Mouse (Mus musculus) neural tube, embryonic 10.5 days (tissue): ENCODE data around the gene Tox2.

Source experiments
- DNase-seq: peaks from one replicate; pipeline ENCODE4 v3.0.0-alpha.2; 2017; ENCODE audit warnings: low spot score; ENCODE audit errors: extremely low spot score

The Tox2 gene

DNA sequence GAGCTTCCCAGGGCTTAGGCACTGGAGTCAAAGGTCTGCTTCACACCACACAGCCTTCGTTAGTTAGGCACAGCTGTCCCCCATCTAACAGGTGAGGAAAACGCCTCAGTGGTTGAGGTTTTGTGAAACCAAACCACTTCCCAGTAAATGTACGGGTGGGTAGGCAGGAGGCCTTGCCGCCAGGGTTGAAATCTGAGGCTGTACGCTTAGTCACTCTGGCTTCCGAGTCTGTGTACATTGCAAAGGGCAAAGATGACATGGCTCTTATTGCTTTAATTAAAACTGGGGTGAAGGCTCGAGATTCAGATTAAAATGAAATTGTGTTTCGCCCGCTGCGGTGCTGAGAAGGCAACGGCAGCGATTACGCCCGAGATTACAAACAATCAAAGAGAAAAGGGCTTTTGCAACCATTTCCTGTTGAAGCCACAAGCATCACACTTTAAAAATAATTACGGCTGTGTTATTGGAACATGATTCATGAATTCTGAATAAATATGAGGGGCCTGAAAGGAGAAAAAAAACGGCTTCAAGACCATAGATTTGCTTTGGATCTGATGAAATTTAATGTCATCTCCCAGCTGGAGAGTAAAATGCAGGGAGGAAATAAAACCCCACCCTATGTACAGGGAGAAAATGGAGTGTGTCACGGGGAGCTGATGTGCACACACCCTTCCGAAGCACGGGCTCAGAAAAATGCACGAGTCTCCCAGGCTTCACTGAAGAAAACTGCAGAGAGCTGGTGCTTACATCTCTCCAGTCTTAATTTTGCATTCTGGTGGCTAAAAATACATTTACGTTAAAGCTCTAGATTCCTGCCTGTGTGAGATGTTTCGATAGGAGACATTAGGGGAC lies 50.5 kb downstream of the Tox2 start:
- DNase-seq, result no peak

DNA sequence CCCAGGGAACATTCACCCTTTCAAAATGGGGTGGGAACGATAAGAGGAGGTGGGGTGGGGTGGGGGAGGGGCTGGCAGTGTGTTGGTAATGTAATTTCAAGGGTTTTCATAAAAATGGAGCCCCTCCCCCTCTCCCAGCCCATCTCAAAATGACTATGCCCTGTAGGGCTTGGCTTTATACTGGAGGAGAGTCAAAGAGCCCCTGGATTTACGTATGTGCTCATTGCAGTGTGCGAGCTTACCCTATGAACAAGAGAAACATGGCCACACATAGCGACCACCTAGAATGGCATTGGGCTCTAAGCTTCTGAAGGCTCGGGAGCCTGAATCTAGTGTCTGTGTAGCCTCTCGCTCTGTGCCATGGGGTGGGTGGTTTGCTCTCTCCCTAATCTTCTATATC lies 51.3 kb downstream of the Tox2 start:
- no peak for DNase-seq

DNA sequence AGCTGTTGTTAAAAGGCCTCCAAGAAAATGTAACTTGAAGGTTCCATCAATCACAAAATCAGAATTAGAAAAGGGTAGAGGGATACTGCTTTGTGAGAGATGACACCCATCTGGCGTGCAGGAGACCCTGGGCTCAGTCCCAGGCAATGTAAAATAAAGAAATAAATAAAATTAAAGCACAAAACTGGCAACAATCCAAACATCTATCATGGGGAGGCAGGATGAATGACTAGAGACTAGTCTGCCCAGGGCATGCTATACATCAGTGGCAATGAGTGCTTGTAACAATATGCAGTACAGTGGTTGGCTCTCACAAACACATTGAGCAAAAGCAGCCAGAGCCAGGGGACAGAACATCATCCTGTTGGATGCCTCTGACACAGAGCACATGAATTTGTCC lies 53.8 kb downstream of the Tox2 start:
- no peak for DNase-seq

DNA sequence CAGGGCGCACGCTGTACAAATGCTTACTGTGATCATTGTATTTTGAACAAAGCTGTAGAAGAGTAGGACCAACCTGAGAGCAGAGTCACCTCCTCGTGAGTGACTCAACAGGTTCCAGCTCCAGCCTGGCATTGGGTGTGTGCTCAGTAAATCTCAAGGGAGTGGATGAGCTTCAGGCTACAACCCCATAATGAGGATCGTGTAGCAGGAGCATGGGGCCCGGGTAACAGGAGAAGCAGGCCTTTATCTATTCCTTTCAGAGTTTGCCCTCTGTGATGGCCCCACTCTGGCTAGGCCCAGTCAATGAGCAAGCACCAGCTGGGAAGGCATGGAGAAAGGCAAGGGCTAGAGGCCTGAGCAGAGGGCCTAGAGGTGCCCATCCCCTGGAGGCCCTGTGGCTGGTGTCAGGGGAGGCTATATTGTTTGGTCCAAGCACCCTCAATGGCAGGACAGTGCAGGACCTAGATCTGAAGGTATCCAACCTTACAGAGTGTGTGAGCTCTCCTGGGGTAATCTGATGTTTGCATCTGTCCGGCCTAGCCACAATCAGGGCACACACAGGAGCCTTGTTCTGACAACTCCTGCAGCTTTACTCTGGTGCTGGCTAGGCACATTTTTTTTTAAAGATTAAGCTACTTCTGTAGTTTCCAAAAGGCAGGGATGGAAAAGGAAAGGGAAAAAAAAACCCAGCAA lies 58.6 kb downstream of the Tox2 start:
- DNase-seq, result no peak

DNA sequence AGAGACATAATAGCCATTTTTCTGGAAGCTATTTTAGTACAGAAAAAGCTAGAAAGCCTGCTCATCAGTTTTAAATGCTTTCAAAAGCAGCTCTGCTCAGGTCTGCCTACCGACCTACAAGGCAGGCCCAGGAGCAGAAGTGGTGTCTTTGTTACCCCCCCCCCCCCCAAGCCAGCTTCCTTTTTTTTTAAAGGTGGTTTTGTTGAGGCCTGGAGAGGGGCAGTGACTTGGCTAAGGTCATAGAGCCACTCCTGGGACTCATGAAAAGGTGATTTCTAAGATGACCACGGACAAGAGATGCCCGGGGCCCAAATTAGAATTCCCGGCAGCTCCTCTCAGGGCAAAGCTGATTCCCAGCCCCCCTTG lies 59.1 kb downstream of the Tox2 start:
- DNase-seq, result no peak

DNA sequence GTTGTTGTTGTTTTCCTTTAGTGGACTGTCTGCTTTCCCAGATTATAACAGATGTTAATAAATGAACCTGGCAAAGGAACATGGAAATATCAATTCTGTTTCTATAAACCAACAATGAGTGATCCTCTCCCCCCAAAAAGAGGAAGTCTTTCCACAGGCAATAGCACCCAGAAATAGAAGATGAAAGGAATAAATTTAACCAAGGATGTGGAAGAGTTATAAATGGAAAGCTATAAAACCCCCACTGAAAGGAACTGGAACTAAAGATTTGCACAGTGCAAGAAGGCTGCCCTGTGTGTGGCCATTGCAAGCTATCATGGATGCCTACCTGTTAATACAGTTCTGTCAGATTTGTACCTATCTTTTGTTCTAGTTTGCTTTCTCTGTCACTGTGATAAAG lies 64.2 kb downstream of the Tox2 start:
- DNase-seq, result no peak

DNA sequence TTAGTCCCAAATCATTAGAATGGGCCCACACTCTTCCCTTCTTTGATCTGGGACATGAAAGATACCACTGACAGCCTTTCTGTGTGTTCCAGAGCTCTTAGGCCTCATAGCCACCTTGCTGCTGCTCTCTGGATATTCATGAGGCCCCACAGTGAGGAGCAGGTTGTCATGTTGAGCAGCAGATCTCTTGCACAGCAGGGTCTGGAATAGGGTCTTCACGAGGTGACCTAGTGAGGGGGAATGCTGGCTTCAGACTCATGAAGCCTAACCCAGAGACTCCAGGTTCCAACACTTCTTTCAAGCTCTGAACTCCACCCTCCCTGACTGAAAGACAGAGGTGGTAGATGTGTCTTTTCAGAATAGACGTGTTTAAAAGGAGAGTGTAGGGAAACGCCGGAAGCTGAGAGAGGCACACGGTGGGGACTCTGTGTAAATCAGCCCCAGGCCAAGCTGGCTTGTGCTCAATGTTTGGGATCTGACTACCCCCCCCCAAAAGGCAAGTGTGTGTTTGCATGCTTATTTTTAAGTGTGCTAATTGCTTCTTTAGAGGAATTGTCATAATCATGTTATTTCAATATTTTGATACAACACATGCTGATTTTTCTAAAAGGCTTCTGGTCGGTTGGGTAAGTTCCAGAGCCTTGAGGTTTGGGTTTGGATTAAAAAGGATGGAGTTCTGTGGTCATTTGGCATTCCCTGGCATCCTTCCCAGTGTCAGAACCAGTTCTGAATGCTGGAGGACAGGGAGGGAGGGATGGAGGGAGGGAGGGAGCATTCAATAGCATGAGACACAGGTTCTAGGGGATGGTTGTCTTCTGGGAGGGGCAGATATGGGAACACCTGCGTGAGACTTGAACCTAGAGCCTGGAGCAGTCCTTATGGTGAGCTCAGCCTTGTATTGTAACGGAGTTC lies 68.9 kb downstream of the Tox2 start:
- no peak for DNase-seq

DNA sequence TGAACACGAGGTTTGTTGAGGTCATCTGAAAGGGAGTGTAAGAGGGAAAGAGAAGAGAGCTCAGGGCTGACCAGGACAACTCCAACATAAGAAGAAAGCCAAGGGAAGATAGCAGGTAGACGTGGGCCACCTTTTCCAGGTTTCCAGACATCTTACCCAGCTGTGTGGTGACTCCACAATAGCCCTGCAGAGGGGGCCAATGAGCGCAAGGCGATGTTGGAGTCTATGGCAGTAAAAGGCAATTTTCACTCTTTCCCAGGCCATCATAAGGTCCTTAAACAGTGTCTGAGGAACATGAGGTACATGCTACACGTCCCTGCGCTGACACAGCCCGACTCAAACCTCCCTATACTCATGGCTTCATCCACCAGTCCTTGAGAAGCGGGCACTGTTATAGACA lies 70.9 kb downstream of the Tox2 start:
- DNase-seq, result no peak

DNA sequence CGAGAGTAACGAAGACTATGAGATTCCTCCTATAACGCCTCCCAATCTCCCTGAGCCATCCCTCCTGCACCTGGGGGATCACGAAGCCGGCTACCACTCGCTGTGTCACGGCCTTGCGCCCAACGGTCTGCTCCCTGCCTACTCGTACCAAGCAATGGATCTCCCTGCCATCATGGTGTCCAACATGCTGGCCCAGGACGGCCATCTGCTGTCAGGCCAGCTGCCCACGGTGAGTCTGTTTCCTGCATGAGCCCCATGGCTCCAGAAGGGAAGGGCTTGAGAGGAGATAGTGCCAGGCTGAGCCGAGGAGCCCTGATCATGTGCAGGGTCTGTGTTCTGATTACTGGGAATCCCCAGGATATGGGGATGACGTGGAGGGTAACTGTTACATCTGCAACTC lies 73.1 kb downstream of the Tox2 start:
- no peak for DNase-seq

DNA sequence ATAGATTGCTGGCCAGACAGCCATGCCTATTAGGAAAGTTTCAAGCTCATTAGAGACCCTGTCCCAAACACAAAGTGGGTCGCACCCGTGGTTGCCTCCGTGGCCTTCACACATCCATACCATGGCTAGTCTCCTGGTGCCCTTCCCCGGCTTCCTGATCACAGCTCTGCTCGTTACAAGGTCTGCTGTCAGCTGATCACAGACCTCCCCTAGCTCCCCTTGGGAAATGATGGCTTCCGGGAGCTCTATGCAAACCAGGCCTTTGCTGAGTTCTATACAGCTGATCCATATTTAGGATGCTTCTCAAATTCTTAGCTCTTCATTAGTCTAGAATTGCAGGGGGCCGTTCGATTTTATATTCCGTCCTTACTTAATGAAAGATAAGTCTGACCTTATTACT lies 75.1 kb downstream of the Tox2 start:
- no peak for DNase-seq

DNA sequence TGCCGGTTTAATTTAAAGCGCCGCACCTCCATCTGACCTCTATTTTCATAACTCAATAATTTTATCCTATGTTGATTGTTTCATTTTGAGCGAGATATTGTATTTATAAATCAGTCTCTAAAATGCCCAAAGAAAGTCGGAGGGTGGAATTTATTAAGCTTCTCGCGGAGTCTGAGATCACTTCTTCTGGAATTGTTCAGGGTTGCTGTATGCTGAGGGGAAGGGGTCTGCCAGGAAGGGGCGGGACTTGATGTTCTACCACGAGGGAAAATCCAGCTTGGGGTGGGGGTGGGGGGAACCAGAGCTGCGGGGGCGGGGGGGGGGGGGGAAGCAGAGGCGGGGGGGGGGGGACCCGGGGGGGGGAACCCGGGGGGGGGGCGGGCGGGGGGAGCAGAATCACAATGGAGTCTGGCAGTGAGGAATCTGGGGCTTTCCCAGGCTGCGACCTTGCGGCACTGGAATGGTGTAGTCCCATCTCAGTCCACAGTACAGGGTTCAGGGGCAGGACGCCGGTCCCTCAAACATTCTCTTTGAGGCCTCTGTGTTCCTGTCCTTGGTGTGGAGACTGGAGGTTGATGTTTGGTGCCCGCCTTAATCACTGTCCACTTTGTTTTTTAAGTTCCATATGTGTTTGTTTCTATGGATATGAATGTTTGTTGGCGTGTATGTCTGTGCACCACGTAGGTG lies 77.9 kb downstream of the Tox2 start:
- no peak for DNase-seq

DNA sequence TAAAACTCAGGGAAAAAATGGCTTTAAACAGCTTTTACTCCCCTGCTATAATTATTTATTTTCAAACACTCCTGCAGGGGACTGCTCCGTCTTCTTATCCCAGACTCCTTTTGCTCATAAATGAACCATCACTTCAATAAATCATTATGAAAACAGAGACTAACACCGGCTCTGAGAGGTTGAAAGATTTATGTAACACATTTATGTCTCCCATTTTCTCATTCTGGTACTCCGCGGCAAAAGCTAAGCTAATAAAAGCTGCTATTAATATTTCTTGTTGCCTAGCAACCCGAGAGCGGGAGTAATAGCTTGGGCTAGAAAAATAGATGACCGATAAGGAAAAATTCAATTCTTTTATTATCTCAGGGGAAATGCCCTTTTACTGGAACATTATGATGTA lies 81.9 kb downstream of the Tox2 start:
- DNase-seq, result no peak

DNA sequence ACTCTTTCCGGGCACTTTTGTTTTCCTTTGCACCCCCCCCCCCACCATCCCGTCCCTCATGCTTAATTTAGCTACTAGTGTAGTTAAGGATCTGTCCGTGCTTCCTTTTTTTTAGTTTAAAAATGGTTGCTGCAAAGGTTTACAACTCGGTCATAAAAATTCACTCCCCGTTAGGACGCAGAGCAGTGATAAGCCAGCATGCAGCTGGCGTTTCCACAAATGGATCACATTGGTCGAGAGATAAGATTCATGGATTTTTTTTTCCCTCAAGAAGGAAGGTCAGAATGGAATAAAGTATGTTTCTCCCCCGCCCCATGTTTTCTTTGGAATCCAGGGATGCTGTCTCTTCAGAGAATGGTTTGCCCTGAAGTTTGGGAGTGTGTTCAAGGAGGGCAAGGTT lies 82.4 kb downstream of the Tox2 start:
- DNase-seq, result no peak

DNA sequence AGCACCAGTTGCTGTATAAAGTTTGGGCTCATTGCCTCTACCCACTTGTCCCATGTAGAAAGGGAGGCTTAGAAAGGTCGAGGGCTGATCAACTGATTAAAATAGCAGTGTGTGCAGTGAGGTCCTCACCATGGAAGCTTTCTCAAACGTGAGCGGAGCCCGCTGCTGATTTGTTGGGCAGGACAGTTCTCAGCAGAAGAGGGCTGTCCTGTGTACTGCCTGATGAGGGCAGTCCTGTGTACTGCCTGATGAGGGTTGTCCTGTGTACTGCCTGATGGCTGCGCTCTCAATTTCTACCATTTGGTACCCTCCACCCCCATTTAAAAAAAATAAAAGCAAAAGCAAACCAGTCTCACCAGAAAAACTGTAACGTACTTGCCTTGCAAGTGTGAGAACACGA lies 82.8 kb downstream of the Tox2 start:
- no peak for DNase-seq

DNA sequence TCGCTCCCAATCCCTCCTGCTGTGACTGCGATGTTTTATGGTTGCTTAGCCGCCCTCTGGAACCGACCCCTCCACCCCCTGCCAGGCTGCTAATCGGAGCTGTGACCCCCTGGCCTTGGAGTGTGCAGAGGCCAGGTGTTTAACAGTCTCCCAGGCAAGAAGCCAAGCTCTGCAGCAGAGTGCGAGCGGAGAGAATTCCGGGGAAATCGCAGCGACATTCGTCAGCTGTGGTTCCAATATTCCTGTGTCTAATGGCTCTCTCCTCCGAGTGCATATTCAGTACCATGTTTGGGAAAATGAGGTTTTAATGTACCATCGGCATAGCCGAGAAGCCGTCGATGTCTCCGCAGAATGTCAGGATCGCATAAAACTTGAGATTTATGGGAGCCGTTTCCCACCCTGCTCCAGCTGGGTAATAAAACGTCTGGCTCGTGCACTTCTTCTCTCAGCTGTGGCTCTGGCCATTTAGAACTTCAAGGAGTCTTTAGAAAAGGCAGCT lies 86.0 kb downstream of the Tox2 start:
- DNase-seq, result peak; percentile 68

DNA sequence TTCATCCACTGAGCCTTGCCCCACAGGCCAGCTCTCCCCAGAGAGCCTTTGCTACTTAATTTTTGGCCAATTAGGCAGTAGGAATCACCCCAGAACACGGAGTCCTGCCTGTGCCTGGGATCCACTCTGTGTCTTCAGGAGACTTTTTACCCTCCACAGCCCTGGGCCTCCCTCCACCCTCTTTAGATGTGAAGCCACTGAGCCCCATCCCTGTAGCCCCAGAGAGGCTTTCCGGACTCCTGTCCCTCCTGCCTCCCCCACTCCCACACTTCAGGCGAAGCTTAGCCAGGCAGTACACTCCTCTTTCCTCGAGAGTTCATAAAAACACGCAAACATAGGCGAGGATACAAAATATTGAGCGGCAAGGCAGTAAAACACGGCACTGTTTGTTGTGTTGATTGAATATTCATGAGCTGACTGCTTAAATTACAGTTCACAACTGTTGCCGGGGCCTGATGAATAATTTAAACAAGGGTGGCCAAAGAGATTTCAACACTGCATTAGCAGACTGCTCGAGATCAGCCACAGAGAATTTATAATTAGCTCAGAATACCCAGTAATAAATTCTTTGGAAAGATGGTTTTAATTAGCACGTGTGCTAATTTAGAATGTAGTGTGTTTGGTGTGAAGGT lies 94.2 kb downstream of the Tox2 start:
- no peak for DNase-seq

DNA sequence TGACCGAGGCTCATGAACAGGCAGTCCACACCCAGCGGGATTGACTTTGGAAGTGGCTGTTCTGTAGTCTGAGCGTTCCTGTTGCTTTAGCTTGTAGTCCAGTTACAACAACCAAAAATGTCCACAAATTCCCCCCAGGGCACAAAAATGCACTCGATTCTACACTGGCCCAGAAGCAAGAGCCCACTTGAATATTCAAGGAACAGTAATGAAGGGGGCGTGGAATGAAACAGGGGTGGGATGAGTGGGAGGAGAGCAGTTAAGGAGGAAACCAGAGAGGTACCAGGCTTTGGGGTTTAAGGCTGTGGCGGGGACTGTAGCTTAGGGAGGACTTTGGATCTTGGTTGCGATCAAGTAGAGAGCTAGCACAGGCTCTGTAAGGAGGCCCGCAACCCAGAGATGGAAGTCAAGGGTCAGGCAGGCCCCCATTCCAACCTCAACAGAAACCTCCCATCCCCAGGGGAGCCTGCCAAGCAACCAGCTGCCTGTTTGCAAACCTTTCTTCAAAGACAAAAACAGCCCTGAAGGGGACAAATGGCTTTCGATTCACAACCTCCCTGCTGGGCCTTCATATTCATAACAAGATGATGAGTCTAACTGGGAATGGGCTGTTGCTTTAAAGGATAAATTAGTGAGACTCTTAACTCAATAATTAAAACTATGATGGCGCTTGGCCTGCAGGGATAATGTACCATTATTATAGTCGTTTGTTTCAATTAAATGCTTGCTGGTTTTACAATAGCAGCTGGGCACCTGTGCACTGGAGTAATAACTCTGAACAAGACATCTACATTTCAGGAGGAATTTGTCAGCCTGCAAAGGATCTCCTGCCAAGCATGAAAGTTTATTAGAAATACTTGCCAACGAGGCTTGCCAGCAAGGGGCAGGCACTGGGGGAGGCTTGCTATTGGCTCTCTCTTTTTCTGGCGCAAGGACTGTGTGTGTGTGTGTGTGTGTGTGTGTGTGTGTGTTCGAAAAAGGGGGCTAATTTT lies 97.4 kb downstream of the Tox2 start:
- no peak for DNase-seq

DNA sequence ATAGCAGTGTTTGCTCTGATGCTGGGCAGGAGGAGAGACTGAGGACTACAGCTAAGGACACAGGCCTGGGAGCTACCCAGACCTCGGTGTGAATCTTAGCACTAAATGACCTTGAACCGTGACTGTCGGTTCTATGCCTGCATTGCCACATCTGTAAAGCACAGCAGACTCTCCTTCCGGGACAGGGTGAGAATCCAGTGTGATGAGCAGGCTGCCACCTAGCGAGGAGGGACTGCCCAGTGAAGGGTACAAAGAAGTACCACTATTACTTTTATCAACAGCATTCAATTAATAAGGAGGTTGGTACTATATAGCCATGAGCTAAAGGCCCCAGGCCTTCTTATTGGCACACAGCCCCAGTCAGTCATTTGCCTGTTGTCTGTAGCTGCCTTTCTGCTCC lies 98.7 kb downstream of the Tox2 start:
- DNase-seq, result no peak

DNA sequence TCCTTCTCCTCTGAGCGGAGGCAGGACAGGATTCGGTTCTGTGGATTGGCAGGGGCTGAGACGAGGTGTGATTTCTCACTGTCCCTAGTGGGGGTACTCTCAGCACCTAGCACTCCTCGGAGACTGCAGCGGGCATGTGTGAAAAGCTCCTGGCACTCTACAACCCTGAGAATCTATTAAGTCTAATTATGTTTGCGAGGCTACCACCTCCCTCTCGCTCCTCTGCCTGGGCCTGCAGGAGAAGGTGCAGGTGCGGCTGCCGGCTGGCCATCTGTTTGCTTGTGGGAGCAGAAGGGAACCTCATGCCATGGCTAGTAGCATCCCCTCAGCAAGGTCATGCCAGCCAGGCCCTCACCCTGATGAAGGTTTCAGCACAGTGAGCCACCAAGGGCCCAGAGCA lies 100.1 kb downstream of the Tox2 start:
- DNase-seq, result no peak

DNA sequence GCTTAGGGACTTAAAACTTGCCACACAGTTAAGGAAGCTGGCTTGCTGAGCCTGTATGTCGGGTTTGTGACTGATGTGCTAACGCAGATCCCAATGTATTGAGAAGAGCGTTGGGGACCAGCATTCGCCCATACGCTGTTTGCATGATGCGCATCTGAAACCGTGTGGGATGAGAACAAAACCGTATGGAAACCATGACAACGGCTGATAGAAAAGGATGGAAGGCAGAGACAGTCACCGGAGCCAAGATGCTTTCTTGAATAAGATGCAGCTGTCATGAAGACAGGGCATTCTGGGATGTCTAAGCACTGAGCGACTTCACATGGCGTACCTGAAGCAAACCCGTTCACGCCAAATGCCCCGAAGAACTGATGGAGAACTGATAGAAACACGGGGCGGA lies 106.5 kb downstream of the Tox2 start:
- no peak for DNase-seq
